Mouse (Mus musculus) MEL (cell line): Measurements from ENCODE around the gene Tmem184a. TPM values are rescaled to one million over a fixed set of nuclear protein-coding genes. Genes with fewer than 3 reads are reported as not detected.
A peak's percentile ranks its signal among the peaks of the same experiment; 100 is the strongest.

Experiments
- DNase-seq: peaks from one replicate; pipeline ENCODE4 v3.0.0; 2011; ENCODE audit warnings: low read depth, low spot score
- H3K27ac ChIP-seq: 2 replicates; pipeline ENCODE4 v1.5.1; 2012; ENCODE audit warnings: low read depth, mild to moderate bottlenecking, control low read depth, low read length, moderate library complexity; ENCODE audit not compliant: control insufficient read depth
- H3K27me3 ChIP-seq, 2 experiments: fragments of 150-350 bp in 1 of 2; sonication (generic) in 1 of 2; 2 replicates each; pipeline ENCODE4 v1.6.1; 2012; ENCODE audit warnings: low read length in 2 of 2, mild to moderate bottlenecking in 2 of 2, improper control_type of control experiment in 1 of 2, moderate library complexity in 1 of 2; ENCODE audit not compliant: insufficient read depth in 2 of 2, control insufficient read depth in 1 of 2
- H3K36me3 ChIP-seq, 2 experiments: 2 replicates each; pipeline ENCODE4 v1.6.1; 2012 to 2014; ENCODE audit warnings: low read length in 2 of 2, improper control_type of control experiment in 1 of 2, inconsistent platforms in 1 of 2, mild to moderate bottlenecking in 1 of 2; ENCODE audit not compliant: insufficient read depth in 2 of 2, control insufficient read depth in 1 of 2
- H3K4me1 ChIP-seq, 2 experiments: fragments of 150-350 bp in 1 of 2; sonication (generic) in 1 of 2; 2 replicates each; pipeline ENCODE4 v1.6.1; 2012; ENCODE audit warnings: low read length in 2 of 2, improper control_type of control experiment in 1 of 2, mild to moderate bottlenecking in 1 of 2; ENCODE audit not compliant: insufficient read depth in 2 of 2, control insufficient read depth in 1 of 2
- H3K4me3 ChIP-seq, 2 experiments: fragments of 150-350 bp in 1 of 2; sonication (generic) in 1 of 2; 2 replicates each; pipeline ENCODE4 v1.5.1; 2012; ENCODE audit warnings: low read depth in 2 of 2, low read length in 2 of 2, mild to moderate bottlenecking in 2 of 2, moderate library complexity in 2 of 2, control low read depth in 1 of 2, improper control_type of control experiment in 1 of 2; ENCODE audit not compliant: control insufficient read depth in 1 of 2, insufficient read depth in 1 of 2
- H3K79me2 ChIP-seq: 2 replicates; pipeline ENCODE4 v1.6.1; 2012; ENCODE audit warnings: mild to moderate bottlenecking, low read length, moderate library complexity; ENCODE audit not compliant: control insufficient read depth, poor library complexity, insufficient read depth
- H3K9ac ChIP-seq: 2 replicates; pipeline ENCODE4 v1.6.1; 2012; ENCODE audit warnings: low read depth, mild to moderate bottlenecking, control low read depth, low read length, moderate library complexity; ENCODE audit not compliant: control insufficient read depth, poor library complexity, severe bottlenecking
- H3K9me3 ChIP-seq: fragments of 150-350 bp; sonication (generic); replicated peaks from 2 replicates; pipeline ENCODE4 v1.6.1; 2012; ENCODE audit warnings: mild to moderate bottlenecking, low read length, improper control_type of control experiment, moderate library complexity; ENCODE audit not compliant: insufficient read depth
- CHD2 ChIP-seq: IDR thresholded peaks from 2 replicates; pipeline ENCODE4 v1.6.1; 2011; ENCODE audit warnings: low read length, improper control_type of control experiment
- CTCF ChIP-seq, 3 experiments: IDR thresholded peaks in 2 of 3; conservative IDR thresholded peaks in 1 of 3; 2 replicates each; pipeline ENCODE4 v1.5.1; 2011 to 2012; ENCODE audit warnings: low read length in 3 of 3, low read depth in 2 of 3, mild to moderate bottlenecking in 2 of 3, improper control_type of control experiment in 1 of 3, inconsistent platforms in 1 of 3, mixed read lengths in 1 of 3, moderate library complexity in 1 of 3; ENCODE audit not compliant: control insufficient read depth in 1 of 3, insufficient read depth in 1 of 3, poor library complexity in 1 of 3, severe bottlenecking in 1 of 3
- ELF1 ChIP-seq: IDR thresholded peaks from 2 replicates; pipeline ENCODE4 v1.6.1; 2014; ENCODE audit warnings: low read depth, mild to moderate bottlenecking, inconsistent platforms, low read length, improper control_type of control experiment, moderate library complexity
- EP300 ChIP-seq, 2 experiments: IDR thresholded peaks; 2 replicates each; pipeline ENCODE4 v1.6.1; 2011; ENCODE audit warnings: improper control_type of control experiment in 2 of 2, low read length in 2 of 2, low read depth in 1 of 2, mild to moderate bottlenecking in 1 of 2
- ETS1 ChIP-seq: IDR thresholded peaks from 2 replicates; pipeline ENCODE4 v1.6.1; 2012; ENCODE audit warnings: low read depth, mild to moderate bottlenecking, inconsistent platforms, low read length, improper control_type of control experiment, moderate library complexity
- GABPA ChIP-seq: IDR thresholded peaks from 2 replicates; pipeline ENCODE4 v1.6.1; 2012; ENCODE audit warnings: low read depth, mild to moderate bottlenecking, inconsistent platforms, low read length, improper control_type of control experiment, moderate library complexity
- GATA1 ChIP-seq: IDR thresholded peaks from 2 replicates; pipeline ENCODE4 v1.6.1; 2011; ENCODE audit warnings: low read depth, low read length, improper control_type of control experiment
- HCFC1 ChIP-seq: IDR thresholded peaks from 2 replicates; pipeline ENCODE4 v1.6.1; 2012; ENCODE audit warnings: low read depth, mild to moderate bottlenecking, inconsistent platforms, low read length, improper control_type of control experiment, moderate library complexity
- KAT2A ChIP-seq: conservative IDR thresholded peaks from 2 replicates; pipeline ENCODE4 v1.6.1; 2012; ENCODE audit warnings: low read depth, low read length, improper control_type of control experiment, inconsistent platforms
- MAFK ChIP-seq: IDR thresholded peaks from 2 replicates; pipeline ENCODE4 v1.6.1; 2011; ENCODE audit warnings: low read depth, mild to moderate bottlenecking, low read length, improper control_type of control experiment, borderline replicate concordance
- MAX ChIP-seq: IDR thresholded peaks from 2 replicates; pipeline ENCODE4 v1.6.1; 2011; ENCODE audit warnings: low read length, improper control_type of control experiment
- MEF2A ChIP-seq: IDR thresholded peaks from 2 replicates; pipeline ENCODE4 v1.6.1; 2014; ENCODE audit warnings: low read depth, mild to moderate bottlenecking, inconsistent platforms, low read length, improper control_type of control experiment; ENCODE audit not compliant: poor library complexity, insufficient replicate concordance, severe bottlenecking; ENCODE audit errors: extremely low read depth
- MXI1 ChIP-seq: IDR thresholded peaks from 2 replicates; pipeline ENCODE4 v1.6.1; 2011; ENCODE audit warnings: mild to moderate bottlenecking, low read depth, low read length, improper control_type of control experiment
- MYB ChIP-seq: IDR thresholded peaks from 2 replicates; pipeline ENCODE4 v1.6.1; 2011; ENCODE audit warnings: mild to moderate bottlenecking, low read depth, low read length, improper control_type of control experiment
- MYC ChIP-seq: IDR thresholded peaks from 2 replicates; pipeline ENCODE4 v1.6.1; 2011; ENCODE audit warnings: low read depth, mild to moderate bottlenecking, low read length, improper control_type of control experiment, moderate library complexity
- POLR2A ChIP-seq, 2 experiments: IDR thresholded peaks; 2 replicates each; pipeline ENCODE4 v1.6.1; 2011 to 2012; ENCODE audit warnings: low read length in 2 of 2, mild to moderate bottlenecking in 2 of 2, control low read depth in 1 of 2, improper control_type of control experiment in 1 of 2, low read depth in 1 of 2, moderate library complexity in 1 of 2; ENCODE audit not compliant: control insufficient read depth in 1 of 2, insufficient read depth in 1 of 2, poor library complexity in 1 of 2
- POLR2AphosphoS2 ChIP-seq: IDR thresholded peaks from 2 replicates; pipeline ENCODE4 v1.6.1; 2011; ENCODE audit warnings: low read length, improper control_type of control experiment
- POLR2AphosphoS5 ChIP-seq: IDR thresholded peaks from 2 replicates; pipeline ENCODE4 v1.6.1; 2012; ENCODE audit warnings: low read depth, borderline replicate concordance, mild to moderate bottlenecking, inconsistent platforms, low read length, moderate library complexity, mixed read lengths
- RAD21 ChIP-seq: IDR thresholded peaks from 2 replicates; pipeline ENCODE4 v1.6.1; 2011; ENCODE audit warnings: mild to moderate bottlenecking, low read depth, low read length, improper control_type of control experiment
- RCOR1 ChIP-seq: IDR thresholded peaks from 2 replicates; pipeline ENCODE4 v1.6.1; 2012; ENCODE audit warnings: low read depth, mild to moderate bottlenecking, inconsistent platforms, low read length, improper control_type of control experiment
- TAL1 ChIP-seq: IDR thresholded peaks from 2 replicates; pipeline ENCODE4 v1.6.1; 2012; ENCODE audit warnings: mild to moderate bottlenecking, inconsistent platforms, low read length, moderate library complexity, mixed read lengths
- TBP ChIP-seq: IDR thresholded peaks from 2 replicates; pipeline ENCODE4 v1.8.0; 2011; ENCODE audit warnings: low read depth, low read length, improper control_type of control experiment
- TCF12 ChIP-seq: IDR thresholded peaks from 2 replicates; pipeline ENCODE4 v1.6.1; 2014; ENCODE audit warnings: low read depth, mild to moderate bottlenecking, inconsistent platforms, low read length, improper control_type of control experiment, moderate library complexity
- UBTF ChIP-seq: IDR thresholded peaks from 2 replicates; pipeline ENCODE4 v1.6.1; 2012; ENCODE audit warnings: low read depth, mild to moderate bottlenecking, inconsistent platforms, low read length, improper control_type of control experiment, moderate library complexity, borderline replicate concordance; ENCODE audit not compliant: insufficient read depth
- USF1 ChIP-seq: IDR thresholded peaks from 2 replicates; pipeline ENCODE4 v1.6.1; 2014; ENCODE audit warnings: low read depth, mild to moderate bottlenecking, inconsistent platforms, low read length, improper control_type of control experiment, moderate library complexity
- USF2 ChIP-seq, 2 experiments: IDR thresholded peaks; 2 replicates each; pipeline ENCODE4 v1.6.1; 2011 to 2012; ENCODE audit warnings: improper control_type of control experiment in 2 of 2, low read length in 2 of 2, borderline replicate concordance in 1 of 2, inconsistent platforms in 1 of 2, low read depth in 1 of 2, mild to moderate bottlenecking in 1 of 2; ENCODE audit not compliant: insufficient read depth in 1 of 2
- ZMIZ1 ChIP-seq: IDR thresholded peaks from 2 replicates; pipeline ENCODE4 v1.6.1; 2012; ENCODE audit warnings: low read depth, mild to moderate bottlenecking, inconsistent platforms, low read length, improper control_type of control experiment, moderate library complexity
- polyA plus RNA-seq, 2 experiments: library from polyadenylated mRNA; stranded (reverse) in 1 of 2; unstranded in 1 of 2; fragments of >175 nt in 1 of 2; fragments of >200 nt in 1 of 2; gene quantifications; 2 replicates each; pipeline versions ENCODE4 v1.2.1 to v1.2.4; 2012; ENCODE audit warnings: low replicate concordance in 2 of 2, low read depth in 1 of 2; ENCODE audit not compliant: insufficient read length in 2 of 2, insufficient read depth in 1 of 2, missing spikeins in 1 of 2
- total RNA-seq: library from RNA; depleted of rRNA; stranded (reverse); fragments of 300-350 nt; gene quantifications from 2 replicates; pipeline ENCODE4 v1.2.3, GENCODE M21; 2012

Gene Tmem184a
- total and polyA plus RNA-seq, 3 experiments, result 0.10 to 0.27 TPM; not detected in 1

- Histone ChIP-seq H3K27ac (peak overlapping the region; percentile 99), H3K4me1 (peaks cover 6 to 32% of the 10 kb centered on the region in 2 experiments), H3K27me3 (no peaks in the 10 kb centered on the region), H3K9me3 (no peaks in the 10 kb centered on the region), H3K36me3 (peaks cover 0 to 20% of the 10 kb centered on the region in 2 experiments; a peak in 3 of 4 replicates), H3K4me3 (peak overlapping the region; percentile 8 to 21), H3K9ac (peak overlapping the region; percentile 66), H3K79me2 (no peaks in the 10 kb centered on the region)
- no peak for TF ChIP-seq MYC
- no peak for TF ChIP-seq GABPA
- TF ChIP-seq ZMIZ1, result no peak
- TF ChIP-seq GATA1, result peak; percentile 43; the same call in 1 of the 2 replicates
- peak; percentile 15; the same call in 1 of the 2 replicates for TF ChIP-seq MEF2A
- peak; percentile 55 to 57; a peak in 2 of 4 replicates for TF ChIP-seq EP300 (IDR thresholded peaks at IDR 0.05; ENCODE audit: low read depth in 1 of 2, low read length in 2 of 2)
- TF ChIP-seq USF2 (IDR thresholded peaks at IDR 0.05; ENCODE audit: borderline replicate concordance in 1 of 2, insufficient read depth in 1 of 2, low read depth in 1 of 2, low read length in 2 of 2), result no peak
- peak; percentile 34; the same call in 1 of the 2 replicates for TF ChIP-seq TAL1
- peak; percentile 11; the same call in 1 of the 2 replicates for TF ChIP-seq ETS1
- no peak; the same call in 1 of the 2 replicates for TF ChIP-seq HCFC1
- TF ChIP-seq KAT2A, result no peak; the same call in 1 of the 2 replicates
- TF ChIP-seq TCF12, result peak; percentile 30; the same call in 1 of the 2 replicates
- TF ChIP-seq ELF1, result peak; percentile 2; the same call in 1 of the 2 replicates
- DNase-seq, result no peak
These were observed 15.1 kb downstream of the Tmem184a start for GRCm38 (mm10) chr5:139804573-139805111.

- Histone ChIP-seq H3K4me1 (peaks cover 6 to 32% of the 10 kb centered on the region in 2 experiments), H3K9me3 (no peaks in the 10 kb centered on the region), H3K27ac (peak overlapping the region; percentile 99), H3K79me2 (no peaks in the 10 kb centered on the region), H3K4me3 (peak overlapping the region; percentile 31 to 52), H3K36me3 (peaks cover 0 to 20% of the 10 kb centered on the region in 2 experiments; a peak in 3 of 4 replicates), H3K9ac (peak overlapping the region; percentile 66), H3K27me3 (no peaks in the 10 kb centered on the region)
- DNase-seq, result peak; percentile 96
- TF ChIP-seq UBTF (no peak), POLR2AphosphoS2 (peak; percentile 53; the same call in 1 of the 2 replicates), USF1 (0 out of 2 replicates have a peak, but pooled peaks have one; percentile 32), CHD2 (peak; percentile 51; the same call in 1 of the 2 replicates), POLR2AphosphoS5 (no peak), MYB (peak; percentile 51; the same call in 1 of the 2 replicates), MAX (no peak; the same call in 1 of the 2 replicates), TAL1 (peak; percentile 97), EP300 (IDR thresholded peaks at IDR 0.05; ENCODE audit: low read depth in 1 of 2, low read length in 2 of 2) (peak; percentile 99), USF2 (IDR thresholded peaks at IDR 0.05; ENCODE audit: borderline replicate concordance in 1 of 2, insufficient read depth in 1 of 2, low read depth in 1 of 2, low read length in 2 of 2) (no peak), MAFK (peak; percentile 83; the same call in 1 of the 2 replicates), HCFC1 (no peak; the same call in 1 of the 2 replicates), POLR2A (IDR thresholded peaks at IDR 0.05; ENCODE audit: control insufficient read depth in 1 of 2, insufficient read depth in 1 of 2, low read depth in 1 of 2, low read length in 2 of 2, poor library complexity in 1 of 2) (peak; percentile 23 to 65; a peak in 1 of 4 replicates), RCOR1 (peak; percentile 85; the same call in 1 of the 2 replicates), KAT2A (no peak; the same call in 1 of the 2 replicates), MXI1 (peak; percentile 78), GABPA (no peak), CTCF (IDR thresholded peaks at IDR 0.05 in 2 of 3, conservative IDR thresholded peaks at IDR 0.05 in 1 of 3; ENCODE audit: control insufficient read depth in 1 of 3, insufficient read depth in 1 of 3, low read depth in 2 of 3, low read length in 3 of 3, poor library complexity in 1 of 3, severe bottlenecking in 1 of 3) (no peak), MYC (no peak; the same call in 1 of the 2 replicates), TBP (peak; percentile 59), ELF1 (peak; percentile 12; the same call in 1 of the 2 replicates), RAD21 (no peak; the same call in 1 of the 2 replicates)
These were observed 15.6 kb downstream of the Tmem184a start for GRCm38 (mm10) chr5:139804107-139804551.
